Mouse (Mus musculus) forebrain, embryonic 16.5 days (tissue): Measurements from ENCODE around the gene Fryl. TPM values are rescaled to one million over a fixed set of nuclear protein-coding genes. Genes with fewer than 3 reads are reported as not detected.

ENCODE experiments used
- ATAC-seq: fragments of 200-750 bp; cut with Nextera tagmentation; 2 replicates; pipeline ENCODE4 v1.8.0; 2017; ENCODE audit warnings: mild to moderate bottlenecking, moderate library complexity
- H3K27ac ChIP-seq: fragments of 300-500 bp; sonication (generic); 2 replicates; pipeline ENCODE4 v1.5.1; 2014; ENCODE audit warnings: low read length, control low read depth
- H3K27me3 ChIP-seq: fragments of 300-500 bp; sonication (generic); replicated peaks from 2 replicates; pipeline ENCODE4 v1.6.1; 2014; ENCODE audit warnings: low read length; ENCODE audit not compliant: control insufficient read depth, insufficient read depth
- H3K36me3 ChIP-seq: fragments of 300-500 bp; sonication (generic); 2 replicates; pipeline ENCODE4 v1.6.1; 2014; ENCODE audit not compliant: control insufficient read depth, insufficient read depth
- H3K4me1 ChIP-seq: fragments of 300-500 bp; sonication (generic); replicated peaks from 2 replicates; pipeline ENCODE4 v1.6.1; 2014; ENCODE audit warnings: low read length; ENCODE audit not compliant: control insufficient read depth, insufficient read depth
- H3K4me2 ChIP-seq: fragments of 300-500 bp; sonication (generic); 2 replicates; pipeline ENCODE4 v1.6.1; 2014; ENCODE audit warnings: mild to moderate bottlenecking, low read length, control low read depth
- H3K4me3 ChIP-seq: fragments of 300-500 bp; sonication (generic); replicated peaks from 2 replicates; pipeline ENCODE4 v1.5.1; 2014; ENCODE audit warnings: mild to moderate bottlenecking, low read length, control low read depth
- H3K9ac ChIP-seq: fragments of 300-500 bp; sonication (generic); replicated peaks from 2 replicates; pipeline ENCODE4 v1.6.1; 2014; ENCODE audit warnings: low read depth, low read length, control low read depth
- H3K9me3 ChIP-seq: fragments of 300-500 bp; sonication (generic); 2 replicates; pipeline ENCODE4 v1.6.1; 2016; ENCODE audit warnings: low read length; ENCODE audit not compliant: control insufficient read depth
- WGBS: fragments of 180-500 bp; shearing (Covaris S2); extraction: QIAGEN DNeasy Blood & Tissue Kit; methylation state at CpG from one replicate; pipeline ENCODE4 v1.1.7; 2014; 5-methylcytosine and 5-hydroxymethylcytosine counted together
- polyA plus RNA-seq: library from polyadenylated mRNA; unstranded; fragments of >200 nt; fragmentation: Nextera tagmentation; extraction: Ambion mirVana; gene quantifications from 2 replicates; pipeline ENCODE4 v1.2.1, GENCODE M21; 2015

The Fryl gene
- polyA plus RNA-seq, 1 experiment from 2014 or later: 50.7 TPM

DNA sequence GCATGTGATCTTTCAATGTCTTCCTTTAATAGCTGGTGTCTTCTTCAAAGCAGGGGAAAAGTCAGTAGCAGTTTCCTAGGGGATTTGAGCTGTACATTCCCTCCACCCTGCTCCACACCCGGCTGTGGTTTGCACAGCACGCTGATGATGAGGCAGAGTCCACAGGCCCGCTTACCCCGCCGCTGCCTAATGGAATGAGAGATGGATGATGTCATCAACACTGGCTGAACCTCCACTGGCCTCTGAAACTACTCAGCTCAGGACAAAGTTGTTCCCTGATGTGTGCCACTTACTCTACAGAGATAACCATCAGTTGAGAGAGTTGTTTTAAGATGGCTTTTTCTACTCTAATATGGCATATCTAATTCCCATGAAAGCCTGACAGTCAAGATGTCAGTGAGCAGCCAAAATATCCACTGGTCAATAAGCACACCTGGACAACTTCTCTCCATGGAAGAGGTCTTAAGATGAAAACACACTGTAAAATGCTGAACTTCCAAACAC lies 87.6 kb downstream of the Fryl start:
- Histone ChIP-seq H3K9ac (no peak overlapping the region), H3K27me3 (no peaks in the 10 kb centered on the region), H3K9me3 (no peaks in the 10 kb centered on the region), H3K4me2 (peak overlapping the region; percentile 29; the same call in 1 of the 2 replicates), H3K4me1 (peaks cover 35% of the 10 kb centered on the region), H3K4me3 (no peak overlapping the region), H3K27ac (no peak overlapping the region), H3K36me3 (no peaks in the 10 kb centered on the region)
- peak; percentile 39; the same call in 1 of the 2 replicates for ATAC-seq
- 47% methylated on average over 5 of the region's 5 CpGs for WGBS

DNA sequence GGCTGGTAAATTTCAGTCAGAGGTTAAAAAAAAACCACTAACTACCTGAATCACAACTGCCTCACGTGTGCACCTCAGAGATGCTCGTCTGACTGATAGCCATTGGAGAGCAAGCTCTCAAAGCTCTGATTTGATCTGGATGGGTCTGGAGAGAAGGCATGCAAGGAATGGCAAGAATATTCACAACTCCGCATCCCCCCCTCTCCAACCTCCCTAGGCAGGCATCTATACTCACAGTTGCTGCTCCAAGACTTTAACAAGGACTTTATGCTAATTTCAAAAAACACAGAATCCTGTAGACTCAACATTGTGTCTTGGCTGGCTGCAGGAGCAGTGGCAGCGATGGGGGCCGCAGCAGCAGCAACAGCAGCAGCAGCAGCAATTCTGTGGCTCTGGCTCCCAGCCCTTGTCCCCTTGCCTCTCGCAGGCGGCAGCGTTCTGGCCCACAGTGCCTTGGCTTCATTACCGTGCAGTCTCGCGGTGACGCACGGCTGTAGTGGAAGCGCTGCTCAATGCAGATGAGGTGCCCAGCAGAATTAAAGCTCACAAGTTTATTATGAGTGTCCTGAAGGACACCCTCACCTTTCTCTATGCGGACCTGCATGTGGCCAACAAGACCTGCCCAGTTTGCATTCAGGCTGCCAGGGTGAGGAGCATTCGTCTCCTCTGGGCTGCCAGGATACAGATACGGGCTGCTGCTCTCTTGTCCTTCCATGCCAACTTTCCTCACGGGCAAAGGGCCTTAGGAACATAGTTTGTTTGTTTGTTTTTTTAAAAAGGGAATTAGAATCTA lies 88.2 kb downstream of the Fryl start:
- no peaks in the 10 kb centered on the region for H3K36me3 ChIP-seq
- peaks cover 37% of the 10 kb centered on the region for H3K4me1 ChIP-seq
- peak; percentile 68 for ATAC-seq
- H3K27me3 ChIP-seq: no peaks in the 10 kb centered on the region
- H3K27ac ChIP-seq: no peak overlapping the region
- no peak overlapping the region for H3K4me3 ChIP-seq
- H3K9me3 ChIP-seq: no peaks in the 10 kb centered on the region
- H3K4me2 ChIP-seq: peak overlapping the region; percentile 29; the same call in 1 of the 2 replicates
- H3K9ac ChIP-seq: no peak overlapping the region
- WGBS: 36% methylated on average over 18 of the region's 18 CpGs

DNA sequence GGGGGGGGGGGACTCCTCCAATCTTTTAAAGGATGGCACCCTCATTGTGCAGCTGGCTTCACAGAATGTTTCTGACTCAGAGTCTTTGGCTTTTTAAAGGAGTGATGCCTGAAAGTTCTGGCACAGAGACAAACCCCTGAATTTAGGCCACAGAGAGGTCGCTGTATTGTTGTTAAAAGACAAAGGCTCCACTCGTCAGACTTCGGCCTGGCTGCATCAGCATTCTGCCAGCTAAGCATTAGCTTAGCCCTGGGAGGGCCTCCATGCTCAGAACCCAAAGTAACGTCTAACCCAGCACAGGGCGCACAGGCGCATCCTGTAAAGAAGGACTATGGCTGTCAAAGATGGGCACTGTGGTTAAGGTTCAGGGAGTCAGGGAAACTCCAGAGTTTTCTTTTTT lies 92.4 kb downstream of the Fryl start:
- ATAC-seq: no peak
- 0 out of 2 replicates have a peak overlapping the region, but pooled peaks have one; percentile 2 for H3K27ac ChIP-seq
- no peaks in the 10 kb centered on the region for H3K36me3 ChIP-seq
- H3K27me3 ChIP-seq: no peaks in the 10 kb centered on the region
- H3K4me3 ChIP-seq: no peak overlapping the region
- WGBS: 19% methylated on average over 6 of the region's 6 CpGs
- H3K4me1 ChIP-seq: peaks cover 39% of the 10 kb centered on the region
- no peak overlapping the region for H3K4me2 ChIP-seq
- H3K9me3 ChIP-seq: no peaks in the 10 kb centered on the region
- no peak overlapping the region for H3K9ac ChIP-seq

DNA sequence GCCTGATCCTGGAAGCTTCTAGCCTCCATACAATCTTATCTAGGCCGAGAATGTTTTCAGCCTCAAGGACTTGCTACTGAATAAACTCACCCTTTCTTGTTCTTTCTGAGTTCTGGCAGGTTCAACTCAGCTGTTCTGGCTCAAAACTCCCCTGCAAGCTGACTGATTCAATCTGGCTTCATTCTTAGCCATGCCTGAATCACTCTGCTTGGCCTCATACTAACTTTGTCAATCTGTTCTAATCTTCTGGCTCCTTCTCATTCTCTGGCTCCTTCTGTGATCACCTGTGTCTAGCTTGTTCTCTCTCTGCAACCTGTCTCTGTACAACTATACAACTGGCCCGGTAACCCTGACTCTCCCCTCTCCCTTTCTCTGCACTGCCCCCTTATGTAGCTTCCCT lies 93.9 kb downstream of the Fryl start:
- H3K9ac ChIP-seq: no peak overlapping the region
- peak; percentile 15; the same call in 1 of the 2 replicates for ATAC-seq
- no peak overlapping the region for H3K4me3 ChIP-seq
- H3K27me3 ChIP-seq: no peaks in the 10 kb centered on the region
- H3K36me3 ChIP-seq: no peaks in the 10 kb centered on the region
- H3K27ac ChIP-seq: peak overlapping the region; percentile 4
- no peak overlapping the region for H3K4me2 ChIP-seq
- peaks cover 25% of the 10 kb centered on the region for H3K4me1 ChIP-seq
- H3K9me3 ChIP-seq: no peaks in the 10 kb centered on the region
- 69% methylated on average over 2 of the region's 2 CpGs for WGBS

DNA sequence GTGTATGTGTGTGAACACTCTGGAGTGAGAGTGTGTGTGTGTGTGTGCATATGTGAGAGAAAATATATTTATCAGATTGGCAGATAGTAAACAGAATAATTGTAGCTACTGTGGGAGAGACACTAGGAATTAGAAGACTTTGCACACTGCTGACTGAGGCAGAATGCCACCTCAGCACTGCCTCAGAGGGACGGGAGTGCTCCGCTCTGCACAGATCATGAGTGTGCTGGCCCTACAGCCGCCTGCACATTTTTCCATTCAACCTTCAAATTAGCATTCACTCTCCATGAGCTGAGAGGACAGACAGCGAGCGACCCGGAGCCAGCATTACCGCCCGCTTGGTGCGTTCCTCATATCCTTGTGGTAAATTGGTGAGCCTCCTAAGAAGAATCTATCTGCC lies 96.0 kb downstream of the Fryl start:
- Histone ChIP-seq H3K4me1 (peaks cover 23% of the 10 kb centered on the region), H3K9ac (no peak overlapping the region), H3K4me3 (no peak overlapping the region), H3K9me3 (no peaks in the 10 kb centered on the region), H3K27ac (0 out of 2 replicates have a peak overlapping the region, but pooled peaks have one; percentile 11), H3K4me2 (no peak overlapping the region), H3K27me3 (no peaks in the 10 kb centered on the region), H3K36me3 (no peaks in the 10 kb centered on the region)
- peak; percentile 37 for ATAC-seq
- WGBS: 66% methylated on average over 9 of the region's 9 CpGs

DNA sequence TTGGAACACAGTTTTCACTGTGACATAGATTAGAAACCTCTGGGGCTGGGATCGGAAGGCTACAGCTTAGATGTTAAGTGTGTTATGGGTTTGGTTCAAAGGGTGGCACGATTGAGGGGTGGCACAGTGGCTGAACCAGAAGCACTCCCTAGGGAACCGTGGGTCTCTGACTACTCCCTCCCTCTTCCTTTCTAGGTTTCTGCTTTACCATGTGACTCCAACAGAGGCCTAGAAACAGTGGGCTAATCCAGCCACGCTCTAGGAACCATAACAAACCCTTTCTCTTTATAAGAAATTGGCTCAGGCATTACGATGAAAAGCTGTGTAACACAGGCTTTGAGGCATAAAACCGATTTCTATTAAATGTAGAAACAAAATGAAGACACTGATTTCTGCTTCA lies 98.9 kb downstream of the Fryl start:
- no peaks in the 10 kb centered on the region for H3K9me3 ChIP-seq
- no peak overlapping the region for H3K4me3 ChIP-seq
- 75% methylated on average over 6 of the region's 6 CpGs for WGBS
- H3K9ac ChIP-seq: no peak overlapping the region
- no peaks in the 10 kb centered on the region for H3K27me3 ChIP-seq
- H3K27ac ChIP-seq: no peak overlapping the region
- no peak overlapping the region for H3K4me2 ChIP-seq
- H3K36me3 ChIP-seq: no peaks in the 10 kb centered on the region
- no peak for ATAC-seq
- H3K4me1 ChIP-seq: peaks cover 13% of the 10 kb centered on the region

DNA sequence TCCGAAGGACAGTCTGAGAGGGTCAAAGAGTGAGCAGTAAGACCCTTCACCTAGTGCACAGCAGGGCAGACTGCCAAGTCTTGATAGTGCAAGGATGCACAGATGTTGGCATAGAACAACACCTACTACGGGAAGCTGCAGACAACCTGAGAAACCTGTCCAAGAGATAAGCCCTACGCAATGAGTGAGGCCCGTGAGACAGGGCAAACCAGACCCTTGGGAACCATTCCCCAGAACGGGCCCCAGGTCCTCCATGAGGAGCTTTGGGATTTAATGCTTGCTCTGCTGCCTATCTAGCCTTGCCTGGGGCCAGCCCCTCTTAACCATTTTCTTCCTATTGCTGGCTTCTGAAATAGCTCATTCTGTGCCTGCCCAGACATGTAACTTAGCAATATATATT lies 99.4 kb downstream of the Fryl start:
- Histone ChIP-seq H3K27ac (no peak overlapping the region), H3K4me1 (peaks cover 9% of the 10 kb centered on the region), H3K36me3 (no peaks in the 10 kb centered on the region), H3K4me3 (no peak overlapping the region), H3K9ac (no peak overlapping the region), H3K4me2 (no peak overlapping the region), H3K9me3 (no peaks in the 10 kb centered on the region), H3K27me3 (no peaks in the 10 kb centered on the region)
- no peak for ATAC-seq
- 82% methylated on average over 5 of the region's 5 CpGs for WGBS

DNA sequence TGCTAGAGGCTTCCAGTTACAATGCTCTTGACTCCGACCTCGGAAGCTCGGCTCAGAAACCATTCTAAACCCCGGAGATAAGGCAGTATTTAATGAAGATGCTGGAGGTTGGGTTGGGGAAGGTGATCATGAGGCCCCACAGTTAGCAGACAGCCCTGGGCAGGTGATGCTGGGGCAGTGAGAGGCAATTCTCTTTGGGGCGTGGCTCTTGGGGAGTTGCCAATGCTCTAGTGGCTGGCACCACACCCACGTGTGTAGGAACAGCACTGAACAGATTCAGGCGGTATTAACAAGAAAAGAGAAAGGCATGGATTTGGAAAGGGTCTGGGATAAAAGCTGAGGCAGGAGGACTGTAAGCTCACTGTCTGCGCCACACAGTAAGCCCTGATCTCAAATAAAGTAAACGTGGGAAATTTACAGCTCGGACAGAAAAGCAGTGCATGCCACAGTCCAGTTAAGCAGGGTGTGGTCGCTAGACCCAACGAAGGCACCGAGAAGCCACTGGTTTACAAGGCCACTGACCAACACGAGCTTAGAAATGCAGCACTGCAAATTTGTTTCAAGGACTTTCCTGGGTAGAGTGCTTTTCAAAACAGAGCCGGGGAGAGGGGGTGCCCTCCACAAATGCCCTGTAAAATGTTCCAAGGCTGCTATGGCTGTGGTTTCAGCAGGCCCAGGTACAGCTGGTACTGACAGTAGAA lies 100.0 kb downstream of the Fryl start:
- H3K27ac ChIP-seq: no peak overlapping the region

DNA sequence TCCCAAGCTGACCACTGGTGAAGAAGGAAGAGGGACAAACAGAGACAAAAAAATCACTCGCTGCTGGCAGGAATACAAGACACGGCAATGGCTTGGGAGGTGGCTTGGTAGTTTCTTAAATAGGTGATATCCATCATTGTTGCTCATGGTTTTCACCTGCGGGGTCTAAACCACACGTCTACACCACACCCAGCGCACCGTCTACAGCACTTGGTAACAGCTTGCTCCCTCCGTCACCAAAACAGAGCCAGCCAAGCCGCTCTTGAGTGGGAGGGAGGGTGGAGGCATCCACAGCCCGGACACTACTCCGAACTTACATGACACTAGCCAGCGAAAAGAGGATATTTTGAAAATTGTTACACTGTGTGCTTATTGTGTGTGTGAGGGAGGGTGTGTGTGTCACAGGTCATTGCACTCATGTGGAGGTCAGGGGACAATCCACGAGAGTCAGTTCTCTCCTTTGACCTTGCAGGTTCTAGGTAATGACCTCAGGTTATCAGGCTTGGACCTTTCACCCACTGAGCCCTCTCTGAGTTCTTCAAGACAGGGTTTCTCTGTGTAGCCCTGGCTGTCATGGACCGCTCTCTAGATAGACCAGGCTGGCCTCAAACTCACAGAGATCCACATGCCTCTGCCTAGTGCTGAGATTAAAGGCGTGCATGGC lies 102.5 kb downstream of the Fryl start:
- no peaks in the 10 kb centered on the region for H3K36me3 ChIP-seq
- no peak overlapping the region for H3K4me2 ChIP-seq
- H3K27ac ChIP-seq: no peak overlapping the region
- no peak overlapping the region for H3K4me3 ChIP-seq
- ATAC-seq: no peak
- no peaks in the 10 kb centered on the region for H3K27me3 ChIP-seq
- WGBS: 91% methylated on average over 14 of the region's 14 CpGs
- H3K4me1 ChIP-seq: peaks cover 2% of the 10 kb centered on the region; the same call in 1 of the 2 replicates
- H3K9ac ChIP-seq: no peak overlapping the region
- H3K9me3 ChIP-seq: no peaks in the 10 kb centered on the region

More for the DNA sequence above, 100.0 kb downstream of the Fryl start:
- H3K27me3 ChIP-seq: no peaks in the 10 kb centered on the region
- no peaks in the 10 kb centered on the region for H3K9me3 ChIP-seq
- peaks cover 6% of the 10 kb centered on the region for H3K4me1 ChIP-seq
- H3K36me3 ChIP-seq: no peaks in the 10 kb centered on the region
- no peak overlapping the region for H3K9ac ChIP-seq
- ATAC-seq: no peak
- 76% methylated on average over 15 of the region's 15 CpGs for WGBS
- no peak overlapping the region for H3K4me3 ChIP-seq
- no peak overlapping the region for H3K4me2 ChIP-seq
